Mouse (Mus musculus): ENCODE results near the gene Cep57l1. TPM values are rescaled to one million over a fixed set of nuclear protein-coding genes. Genes with fewer than 3 reads are reported as not detected.

Gene Cep57l1
- polyA plus RNA-seq, 1 experiment, result 7.4 TPM

DNA sequence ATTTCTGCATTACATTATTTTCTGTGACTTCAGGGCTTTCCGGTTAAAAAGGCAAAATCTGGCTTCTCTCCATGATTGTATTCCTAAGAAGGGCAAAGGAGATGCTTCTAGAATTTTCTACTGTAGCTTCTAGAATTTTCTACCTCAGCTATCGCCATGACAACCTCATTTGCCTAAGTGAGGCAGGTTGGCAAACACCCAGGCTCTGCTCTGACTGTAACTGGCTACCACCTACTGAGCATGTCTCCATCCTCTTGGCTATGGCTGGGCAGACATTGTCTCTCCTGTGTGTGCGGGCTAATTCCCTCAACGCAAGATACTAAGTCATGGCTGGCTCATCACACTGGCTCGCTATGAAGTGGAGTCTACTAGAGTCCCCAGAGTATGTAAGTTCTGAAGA, 63.1 kb downstream of the Cep57l1 start:
- peak; percentile 54 to 65 for DNase-seq (ENCODE audit: extremely low spot score in 1 of 2, low spot score in 1 of 2)

DNA sequence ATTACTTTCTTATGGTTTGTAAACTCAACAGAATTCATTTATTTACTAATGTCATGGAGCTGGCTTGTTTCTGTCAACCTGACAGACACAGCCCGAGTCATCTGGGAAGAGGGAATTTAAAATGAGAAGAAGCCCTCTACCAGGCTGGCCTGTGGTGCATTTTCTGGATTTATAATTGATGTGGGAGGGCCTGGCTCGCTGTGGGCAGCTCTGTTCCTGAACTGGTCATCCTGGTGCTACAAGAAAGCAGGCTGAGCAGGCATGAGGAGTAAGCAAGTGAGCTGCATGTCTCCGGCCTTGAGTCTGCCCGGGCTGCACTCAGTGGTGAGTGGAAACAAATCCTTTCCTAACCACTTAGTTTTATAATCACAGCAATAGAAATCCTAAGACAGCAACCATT, 65.7 kb downstream of the Cep57l1 start:
- no peak for DNase-seq (ENCODE audit: extremely low spot score in 1 of 2, low spot score in 1 of 2)

DNA sequence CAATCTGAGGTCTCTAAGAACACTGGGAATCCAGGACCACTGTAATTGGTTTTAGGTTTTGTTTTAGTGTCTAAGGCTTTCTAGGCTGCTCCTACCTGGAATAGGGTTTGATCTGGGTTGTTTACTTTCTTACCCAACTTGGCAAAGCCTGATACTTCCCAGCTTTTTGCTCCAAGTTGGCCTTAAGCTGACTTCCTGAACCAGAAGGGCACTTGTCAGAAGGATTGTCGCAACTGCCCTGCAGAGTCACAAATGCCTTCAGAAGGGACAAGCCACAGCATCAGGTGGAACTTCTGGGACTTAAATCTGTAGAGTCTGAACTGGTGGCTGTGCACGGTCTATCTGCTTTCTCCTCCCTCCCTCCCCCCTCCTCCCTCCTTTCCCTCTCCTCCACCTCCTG, 69.5 kb downstream of the Cep57l1 start:
- DNase-seq (ENCODE audit: extremely low spot score in 1 of 2, low spot score in 1 of 2), result no peak

DNA sequence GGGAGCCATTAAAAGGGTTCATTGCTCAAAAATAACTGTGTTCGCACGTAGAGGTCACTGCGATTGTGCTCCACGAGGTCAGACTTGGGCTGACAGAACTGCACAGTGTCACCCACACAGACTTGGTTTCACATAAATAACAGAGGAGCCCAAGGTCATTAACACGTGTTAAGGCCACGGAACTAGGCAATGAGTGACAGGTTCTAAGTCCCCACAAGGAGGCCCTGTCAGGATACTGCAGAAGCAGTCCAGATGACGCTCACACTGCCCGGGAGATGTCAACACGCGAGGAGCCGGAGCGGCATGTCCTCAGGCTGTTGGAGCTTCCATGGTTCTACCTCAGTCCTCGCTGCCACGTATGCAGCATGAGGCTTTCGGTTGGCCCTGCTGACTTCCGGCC, 72.4 kb downstream of the Cep57l1 start:
- DNase-seq (ENCODE audit: extremely low spot score in 1 of 2, low spot score in 1 of 2), result no peak

DNA sequence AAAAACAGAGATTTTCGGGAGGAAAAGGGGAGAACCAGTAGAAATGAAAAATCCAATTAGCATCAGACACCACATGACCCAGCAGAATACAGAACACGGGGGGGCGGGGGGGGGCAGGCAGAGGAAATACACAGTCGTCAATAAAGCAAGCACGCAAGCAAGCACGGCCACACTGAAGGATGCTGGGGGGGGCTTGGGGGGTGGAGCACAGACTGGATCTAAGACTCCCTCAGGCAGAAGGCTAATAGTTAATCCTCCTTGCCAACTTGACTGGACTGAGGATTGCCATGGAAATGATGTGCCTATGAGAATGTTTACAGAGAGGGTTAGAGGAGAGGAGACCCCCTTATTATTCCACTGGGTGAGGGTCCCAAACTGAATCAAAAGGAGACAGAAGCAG, 74.3 kb downstream of the Cep57l1 start:
- no peak for DNase-seq (ENCODE audit: extremely low spot score in 1 of 2, low spot score in 1 of 2)

DNA sequence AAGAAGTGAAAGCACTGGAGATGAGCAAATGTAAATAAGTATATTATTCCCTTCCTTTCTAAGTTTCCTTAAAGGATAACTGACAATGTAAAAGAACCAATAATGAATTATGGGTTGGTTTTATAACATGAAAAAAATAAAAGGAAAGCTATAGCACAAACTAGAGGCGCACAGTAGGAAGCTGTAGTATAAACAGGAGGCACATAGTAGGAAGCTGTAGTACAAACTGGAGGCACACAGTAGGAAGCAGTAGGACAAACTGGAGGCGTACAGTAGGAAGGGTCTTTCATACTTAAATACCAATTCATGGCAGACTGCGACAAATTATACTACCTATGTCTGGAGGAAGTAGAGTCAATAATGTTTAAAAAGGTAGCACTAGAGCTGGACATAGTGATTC, 76.5 kb downstream of the Cep57l1 start:
- no peak for DNase-seq (ENCODE audit: extremely low spot score in 1 of 2, low spot score in 1 of 2)

DNA sequence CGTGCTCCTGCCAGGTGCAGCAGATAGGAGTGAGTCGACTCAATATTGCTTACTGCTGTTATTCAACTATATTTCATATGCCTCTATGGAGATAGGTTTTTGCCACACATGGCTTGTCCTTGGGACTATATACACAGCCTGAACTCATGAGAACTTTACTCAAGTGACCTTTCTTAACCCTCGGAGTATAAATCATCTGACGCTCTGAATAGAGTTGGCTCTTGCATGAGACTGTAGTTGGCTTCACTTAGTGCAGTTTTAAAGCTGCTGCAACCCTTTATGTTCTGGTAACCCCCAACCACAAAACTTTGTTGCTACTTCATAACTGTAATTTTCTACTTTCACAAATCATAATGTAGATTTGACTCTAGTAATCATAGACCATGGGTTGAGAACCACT, 77.7 kb downstream of the Cep57l1 start:
- DNase-seq (ENCODE audit: extremely low spot score in 1 of 2, low spot score in 1 of 2), result no peak

DNA sequence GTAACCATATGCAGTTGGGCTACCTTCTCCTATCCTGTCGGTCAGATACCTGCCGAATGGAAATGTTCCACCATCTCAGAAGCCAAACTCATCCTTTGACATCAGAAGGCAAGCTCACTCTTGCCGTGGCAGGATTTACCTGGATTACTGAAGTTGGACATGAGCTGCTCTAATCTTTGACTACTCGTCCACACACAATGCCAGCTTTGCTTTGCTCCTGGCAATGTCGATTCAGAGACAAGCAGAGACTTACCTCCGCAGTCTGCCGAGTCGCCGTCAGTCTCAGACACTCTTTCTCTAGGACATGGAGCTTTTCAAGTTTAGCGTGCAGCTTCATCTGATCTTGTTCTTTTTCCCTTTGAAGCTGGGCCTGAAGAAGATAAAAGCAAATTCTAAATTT, 78.9 kb downstream of the Cep57l1 start:
- no peak for DNase-seq (ENCODE audit: extremely low spot score in 1 of 2, low spot score in 1 of 2)

DNA sequence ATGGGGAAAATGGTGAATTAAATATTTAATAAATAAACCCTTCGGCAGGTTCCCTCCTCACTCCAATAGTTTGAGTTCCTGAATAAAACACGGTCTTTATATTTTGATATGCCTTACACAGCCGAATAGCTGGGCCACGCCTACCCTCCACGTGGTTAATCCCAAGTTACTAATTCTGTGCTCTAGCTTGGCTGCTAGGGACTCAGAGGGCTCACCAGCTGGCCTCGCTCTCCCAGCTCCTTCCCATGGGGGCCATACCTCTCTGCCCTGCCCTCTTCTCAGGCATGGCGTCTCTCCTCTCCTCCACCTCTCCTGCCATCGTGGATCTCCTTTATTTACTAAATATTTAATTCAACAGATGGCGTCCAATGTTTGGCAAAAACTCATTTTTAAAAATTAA, 83.5 kb downstream of the Cep57l1 start:
- DNase-seq (ENCODE audit: extremely low spot score in 1 of 2, low spot score in 1 of 2), result no peak

DNA sequence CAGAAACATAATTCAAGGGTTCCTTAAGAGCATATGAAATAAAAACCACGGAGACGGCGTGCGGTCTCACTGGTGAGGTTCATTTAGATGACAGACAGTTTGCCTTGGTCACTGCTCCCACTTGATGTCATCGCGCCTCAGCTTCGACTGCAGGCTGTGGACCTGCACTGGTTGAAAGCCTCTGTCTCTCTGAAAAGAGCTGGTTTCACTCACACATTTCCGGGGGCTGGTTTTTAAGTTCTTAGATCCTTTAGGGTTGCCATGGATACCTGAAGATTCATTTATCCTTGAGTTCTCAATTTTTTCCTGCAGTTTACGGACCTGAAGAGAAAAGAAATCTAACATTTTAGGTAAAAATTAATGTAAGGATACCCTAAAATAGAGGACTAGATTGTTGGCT, 90.1 kb downstream of the Cep57l1 start:
- DNase-seq (ENCODE audit: extremely low spot score in 1 of 2, low spot score in 1 of 2), result peak in 1 of 2 experiments; percentile 51

DNA sequence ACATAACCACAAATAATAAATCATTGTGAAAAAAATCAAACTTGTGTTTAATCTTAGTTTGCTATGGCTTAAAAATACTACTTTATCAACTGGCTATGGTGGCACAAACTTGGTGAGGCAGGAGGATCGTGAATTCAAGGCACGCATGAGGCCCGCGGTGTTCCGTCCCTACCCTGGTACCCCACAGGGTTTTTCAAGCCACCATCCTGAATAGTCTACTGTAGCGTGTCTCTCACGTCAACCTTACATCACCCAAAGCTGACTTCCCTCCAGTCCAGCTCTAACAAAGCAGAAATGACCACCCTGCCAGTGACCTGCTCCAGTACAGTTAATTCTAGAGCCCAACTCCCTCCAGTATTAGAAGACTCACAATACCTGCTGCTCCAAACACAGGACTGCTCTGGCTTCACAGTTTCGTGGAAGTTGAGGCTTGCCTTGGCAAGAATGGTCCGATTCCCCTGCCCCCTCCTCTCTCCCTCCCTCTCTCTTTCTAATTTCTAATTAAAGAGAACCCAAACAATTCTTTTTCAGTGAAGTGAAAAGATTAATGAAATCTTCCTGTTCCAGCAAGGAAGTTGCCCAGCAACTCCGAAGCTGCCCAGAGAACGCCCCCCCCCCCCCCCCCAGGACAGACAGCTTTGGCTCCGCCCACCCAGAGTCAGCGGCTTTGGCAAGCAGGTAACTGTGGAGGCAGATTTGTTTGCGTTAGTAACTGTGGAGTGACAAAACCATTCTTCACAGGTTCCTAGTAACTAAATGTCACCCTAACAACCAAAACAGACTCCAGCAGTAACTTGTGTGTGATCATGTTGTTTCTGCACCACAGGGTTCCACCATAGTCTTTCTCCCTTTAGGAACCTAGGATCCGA, 93.4 kb downstream of the Cep57l1 start, which contains the start of gene Ccdc162:
Ccdc162 (minus strand) TSS at position 606 of the 869 bp plus-strand sequence.
- DNase-seq (ENCODE audit: extremely low spot score in 1 of 2, low spot score in 1 of 2), result peak in 1 of 2 experiments; percentile 16

DNA sequence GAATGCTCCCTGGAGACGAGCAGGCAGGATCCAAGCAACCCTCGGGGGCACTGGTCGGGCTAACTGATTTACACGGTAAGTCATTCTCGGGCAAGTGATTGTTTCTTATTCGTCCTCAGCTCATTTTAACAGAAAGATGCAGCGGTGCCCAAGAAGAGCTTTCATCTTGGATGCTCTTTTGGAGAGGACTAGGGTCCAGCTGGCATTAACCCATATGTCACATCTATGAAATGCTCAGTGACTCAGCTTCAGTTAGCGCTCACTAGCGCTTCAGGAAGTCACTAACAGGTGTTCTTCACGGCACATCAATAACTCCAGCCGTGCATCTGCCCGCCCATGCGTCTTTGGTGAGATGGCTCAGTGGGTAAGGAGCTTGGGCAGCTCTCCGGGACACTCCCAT, 94.1 kb downstream of the Cep57l1 start:
- no peak for DNase-seq (ENCODE audit: extremely low spot score in 1 of 2, low spot score in 1 of 2)

DNA sequence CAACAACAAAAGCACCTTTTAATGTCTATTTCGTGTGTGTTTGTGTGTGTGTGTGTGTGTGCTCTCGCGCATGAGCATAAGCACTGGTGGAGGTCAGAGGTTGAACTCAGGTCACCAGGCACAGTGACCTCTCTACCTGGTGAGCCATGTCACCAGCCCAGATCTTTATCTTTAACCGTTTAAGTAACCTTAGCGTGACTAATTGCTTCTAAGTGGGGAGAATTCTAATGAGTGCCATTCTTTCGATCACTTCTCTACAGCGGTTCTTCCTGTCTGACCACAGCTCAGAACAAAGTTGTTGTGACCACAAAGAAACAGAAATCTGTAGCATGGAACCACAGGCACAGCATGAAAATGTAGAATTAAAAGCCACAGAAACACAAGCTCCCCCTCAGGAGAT, 98.2 kb downstream of the Cep57l1 start:
- DNase-seq (ENCODE audit: extremely low spot score in 1 of 2, low spot score in 1 of 2), result no peak

DNA sequence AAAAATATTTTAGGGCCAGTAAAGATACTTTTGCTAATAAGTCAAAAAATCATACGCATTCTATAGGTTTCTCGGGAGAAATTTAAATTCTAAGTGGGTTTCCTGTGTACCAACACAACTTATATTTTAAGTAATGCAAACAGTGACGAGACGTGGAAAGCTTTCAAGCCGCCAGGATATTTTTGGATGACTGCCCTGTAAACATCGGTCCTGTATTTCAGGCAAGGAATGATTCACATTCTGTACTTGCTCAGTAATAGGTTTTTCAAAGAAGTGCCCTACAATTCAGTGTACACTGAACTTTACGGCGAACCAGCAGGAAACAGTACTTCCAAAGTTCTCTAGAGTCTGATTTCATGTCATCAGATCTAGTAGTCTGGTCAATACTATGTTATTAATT, 98.9 kb downstream of the Cep57l1 start:
- peak in 1 of 2 experiments; percentile 23 for DNase-seq (ENCODE audit: extremely low spot score in 1 of 2, low spot score in 1 of 2)

DNA sequence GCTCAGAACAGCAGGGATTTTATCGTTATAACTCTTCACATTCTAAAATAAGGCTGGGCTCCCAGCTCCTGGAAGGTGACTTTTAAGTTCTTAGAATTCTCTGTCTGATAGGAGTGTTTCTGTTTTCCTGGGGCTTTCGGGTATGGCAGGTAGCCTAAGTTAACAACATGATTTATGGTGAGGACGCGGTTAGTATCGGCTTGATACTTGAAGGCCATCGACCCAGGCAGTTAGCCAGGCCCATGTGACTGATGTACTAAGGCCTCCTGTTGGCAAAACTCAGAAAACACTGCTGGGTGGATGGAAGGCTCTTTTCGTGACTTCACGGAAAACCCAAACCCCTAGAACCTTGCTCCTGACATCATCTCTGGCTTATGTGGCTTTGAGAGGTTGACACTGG, 100.3 kb downstream of the Cep57l1 start:
- no peak for DNase-seq (ENCODE audit: extremely low spot score in 1 of 2, low spot score in 1 of 2)

DNA sequence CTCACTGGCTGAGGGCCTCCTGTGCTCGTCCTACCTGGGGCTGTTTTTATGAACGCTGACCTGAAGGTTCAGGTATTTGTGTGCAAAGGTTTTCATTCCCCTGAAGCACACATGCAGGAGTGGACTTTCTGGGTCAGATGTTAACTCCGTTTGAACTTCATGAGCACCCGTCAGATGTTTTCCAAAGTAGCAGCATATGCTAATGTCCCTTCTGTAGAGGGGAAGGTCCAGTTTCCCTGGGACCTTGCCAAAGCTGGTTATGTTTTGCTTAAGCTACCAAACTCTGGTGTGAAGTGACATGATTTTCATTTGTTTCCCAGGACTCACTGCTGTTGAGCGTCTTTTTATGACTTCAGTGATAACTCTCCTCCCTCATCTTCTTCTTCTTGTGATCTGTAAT, 110.0 kb downstream of the Cep57l1 start:
- DNase-seq (ENCODE audit: extremely low spot score in 1 of 2, low spot score in 1 of 2), result no peak

DNA sequence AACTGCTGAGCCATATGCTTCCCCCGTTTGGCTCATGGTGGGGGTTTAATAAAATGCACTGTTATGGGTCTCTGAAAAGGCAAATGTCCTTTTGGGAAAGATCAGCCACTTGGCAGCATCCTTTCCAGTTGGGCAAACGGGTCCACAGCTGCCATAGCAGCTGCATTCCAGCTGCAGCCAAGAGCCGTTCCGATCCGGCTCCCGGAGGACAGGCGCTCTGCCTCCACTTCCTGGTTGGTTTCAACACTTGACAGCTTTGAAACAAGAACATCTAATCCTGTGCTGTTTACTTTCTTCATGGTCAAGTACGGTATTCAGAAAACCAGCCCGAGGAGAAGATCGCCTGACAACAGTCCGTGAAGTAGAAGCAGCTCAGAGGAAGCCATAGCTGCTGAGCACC, 112.6 kb downstream of the Cep57l1 start:
- no peak for DNase-seq (ENCODE audit: extremely low spot score in 1 of 2, low spot score in 1 of 2)

DNA sequence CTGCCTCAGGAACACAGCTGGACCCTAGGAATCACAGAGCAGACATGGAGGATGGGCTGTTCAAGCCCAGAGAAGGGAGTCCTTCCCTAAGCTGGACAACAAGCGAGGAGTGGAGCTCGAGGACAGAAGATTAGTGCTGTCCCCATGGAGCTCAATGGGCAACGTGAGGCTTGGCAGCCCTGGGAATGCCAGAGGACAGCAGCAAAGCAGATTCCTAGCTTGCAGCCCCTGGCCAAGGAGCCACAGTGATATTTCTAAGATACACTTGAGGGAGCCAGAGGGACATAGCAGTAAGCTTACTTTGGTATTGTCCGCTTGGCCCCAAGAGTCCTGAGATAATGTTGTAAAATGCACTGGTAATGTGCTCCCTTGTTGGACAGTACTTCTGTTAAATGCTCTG, 118.7 kb downstream of the Cep57l1 start:
- no peak for DNase-seq (ENCODE audit: extremely low spot score in 1 of 2, low spot score in 1 of 2)

DNA sequence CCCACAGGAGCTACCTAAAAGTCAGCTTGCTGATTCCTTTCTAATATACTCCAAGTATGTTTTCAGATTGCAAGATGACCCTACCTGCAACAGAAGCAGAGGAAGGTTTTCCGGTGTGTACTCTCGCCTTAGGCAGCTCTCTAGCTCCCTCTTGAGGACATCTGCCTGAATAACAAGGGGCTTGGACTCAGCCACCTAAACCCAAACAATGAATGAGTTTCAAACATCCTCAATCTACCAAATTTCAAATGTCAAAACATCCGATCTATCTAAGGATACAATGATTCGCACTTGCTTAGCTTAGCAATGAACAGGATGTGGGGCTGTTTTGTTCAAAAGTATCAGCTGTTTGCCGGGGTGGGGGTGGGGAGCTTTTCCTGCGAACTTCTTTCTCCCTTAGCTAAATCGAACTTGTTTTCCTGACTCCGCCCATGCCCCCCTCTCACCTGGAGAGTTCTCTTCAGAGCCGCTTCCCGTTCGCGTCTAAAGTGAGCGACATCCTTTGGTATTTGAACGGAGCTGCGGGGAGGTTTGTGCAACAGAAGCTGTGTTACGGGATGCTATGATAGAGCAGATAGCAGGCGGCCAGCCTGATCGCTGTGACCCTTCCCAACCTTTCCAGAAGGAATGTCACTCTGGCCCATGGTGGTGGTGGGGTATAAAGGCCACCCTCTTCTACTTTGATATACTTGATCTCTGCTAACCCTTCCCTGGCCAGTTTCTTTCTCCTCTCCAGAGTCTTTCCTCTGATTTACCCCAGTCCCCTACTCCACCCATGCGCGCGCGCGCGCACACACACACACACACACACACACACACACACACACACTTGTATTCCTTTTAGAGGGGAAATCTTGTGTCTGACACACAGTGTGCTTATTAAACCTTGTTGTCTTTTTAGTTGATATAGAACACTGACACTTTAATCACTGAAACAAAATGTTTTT, 119.5 kb downstream of the Cep57l1 start:
- DNase-seq (ENCODE audit: extremely low spot score in 1 of 2, low spot score in 1 of 2), result peak in 1 of 2 experiments; percentile 85

DNA sequence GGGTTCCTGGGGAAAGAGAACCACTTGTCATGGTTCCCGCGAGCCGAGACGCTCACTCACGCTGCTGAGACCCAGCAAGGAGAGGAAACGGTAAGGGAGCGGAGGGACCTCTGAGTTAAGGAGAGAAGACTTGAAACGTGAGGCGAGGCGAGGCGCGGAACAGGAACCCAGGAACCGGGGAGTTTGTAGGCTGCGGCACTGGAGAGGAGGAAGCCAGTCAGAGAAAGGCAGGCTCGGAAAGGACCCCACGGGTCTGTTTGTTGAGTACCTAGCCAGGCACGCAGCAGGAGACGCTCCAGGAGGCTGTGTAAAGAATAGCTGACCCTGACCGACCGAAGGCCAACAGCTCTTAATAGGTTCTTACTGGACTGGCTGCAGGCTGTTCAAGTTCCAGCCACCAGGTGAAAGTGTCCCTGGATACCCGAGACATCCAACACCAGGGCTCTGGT, 125.1 kb downstream of the Cep57l1 start:
- DNase-seq (ENCODE audit: extremely low spot score in 1 of 2, low spot score in 1 of 2), result no peak
